Mouse (Mus musculus) kidney, postnatal 0 days (tissue): ENCODE measurements around the gene Atp8b4. TPM values are rescaled to one million over a fixed set of nuclear protein-coding genes. Genes with fewer than 3 reads are reported as not detected.
"Not testable (repeated sequence)": the region's sequence is repeated elsewhere in the genome, so short reads cannot be mapped to it uniquely, and the experiment has no call there.

ENCODE experiments used
- ATAC-seq: fragments of 200-750 bp; cut with Nextera tagmentation; replicated peaks from 2 replicates; pipeline ENCODE4 v1.8.0; 2017; ENCODE audit warnings: low read depth, moderate number of reproducible peaks, moderate TSS enrichment, moderate library complexity; ENCODE audit not compliant: low FRiP score
- DNase-seq: peaks from one replicate; pipeline ENCODE4 v3.0.0-alpha.2; 2016; ENCODE audit warnings: low spot score
- H3K27ac ChIP-seq: fragments of 300-500 bp; sonication (generic); 2 replicates; pipeline ENCODE4 v1.5.1; 2014; ENCODE audit warnings: mild to moderate bottlenecking
- H3K27me3 ChIP-seq: fragments of 300-500 bp; sonication (generic); 2 replicates; pipeline ENCODE4 v1.6.1; 2014; ENCODE audit warnings: low read length, mixed read lengths; ENCODE audit not compliant: insufficient read depth
- H3K36me3 ChIP-seq: fragments of 300-500 bp; sonication (generic); 2 replicates; pipeline ENCODE4 v1.6.1; 2014; ENCODE audit warnings: low read length, mixed read lengths; ENCODE audit not compliant: insufficient read depth
- H3K4me1 ChIP-seq: fragments of 300-500 bp; sonication (generic); replicated peaks from 2 replicates; pipeline ENCODE4 v1.6.1; 2014; ENCODE audit warnings: antibody characterized with exemption, low read length, mixed read lengths; ENCODE audit not compliant: insufficient read depth
- H3K4me2 ChIP-seq: fragments of 300-500 bp; sonication (generic); 2 replicates; pipeline ENCODE4 v1.6.1; 2014; ENCODE audit warnings: mild to moderate bottlenecking, low read length, moderate library complexity, mixed read lengths
- H3K4me3 ChIP-seq: fragments of 300-500 bp; sonication (generic); replicated peaks from 2 replicates; pipeline ENCODE4 v1.5.1; 2014; ENCODE audit warnings: low read depth, low read length
- H3K9ac ChIP-seq: fragments of 300-500 bp; sonication (generic); 2 replicates; pipeline ENCODE4 v1.6.1; 2014; ENCODE audit warnings: low read depth, low read length
- H3K9me3 ChIP-seq: fragments of 300-500 bp; sonication (generic); replicated peaks from 2 replicates; pipeline ENCODE4 v1.6.1; 2016; ENCODE audit warnings: low read length, inconsistent platforms, mixed read lengths
- CTCF ChIP-seq: IDR thresholded peaks from 2 replicates; pipeline ENCODE4 v1.5.1; 2016; ENCODE audit warnings: antibody characterized with exemption, low read depth, mild to moderate bottlenecking, moderate library complexity
- WGBS: fragments of 180-500 bp; shearing (Covaris S2); extraction: QIAGEN DNeasy Blood & Tissue Kit; methylation state at CpG from one replicate; pipeline ENCODE4 v1.1.7; 2014; 5-methylcytosine and 5-hydroxymethylcytosine counted together
- polyA plus RNA-seq: library from polyadenylated mRNA; unstranded; fragments of >200 nt; fragmentation: Nextera tagmentation; extraction: Ambion mirVana; gene quantifications from 2 replicates; pipeline ENCODE4 v1.2.1, GENCODE M21; 2015

Atp8b4 gene
- polyA plus RNA-seq, 1 experiment from 2014 or later = 0.12 TPM

GRCm38 (mm10) chr2:126474019-126474418, 26.5 kb downstream of the Atp8b4 start:
- no peaks in the 10 kb centered on the region for H3K27me3 ChIP-seq
- DNase-seq (no peak), ATAC-seq (no peak)
- no peak overlapping the region for H3K4me3 ChIP-seq
- H3K27ac ChIP-seq = no peak overlapping the region
- no peaks in the 10 kb centered on the region for H3K4me1 ChIP-seq
- H3K9me3 ChIP-seq = no peaks in the 10 kb centered on the region
- no peaks in the 10 kb centered on the region for H3K36me3 ChIP-seq
- no peak for TF ChIP-seq CTCF
- no peak overlapping the region for H3K4me2 ChIP-seq
- H3K9ac ChIP-seq = no peak overlapping the region
- WGBS = 92% methylated on average over 6 of the region's 6 CpGs

DNA sequence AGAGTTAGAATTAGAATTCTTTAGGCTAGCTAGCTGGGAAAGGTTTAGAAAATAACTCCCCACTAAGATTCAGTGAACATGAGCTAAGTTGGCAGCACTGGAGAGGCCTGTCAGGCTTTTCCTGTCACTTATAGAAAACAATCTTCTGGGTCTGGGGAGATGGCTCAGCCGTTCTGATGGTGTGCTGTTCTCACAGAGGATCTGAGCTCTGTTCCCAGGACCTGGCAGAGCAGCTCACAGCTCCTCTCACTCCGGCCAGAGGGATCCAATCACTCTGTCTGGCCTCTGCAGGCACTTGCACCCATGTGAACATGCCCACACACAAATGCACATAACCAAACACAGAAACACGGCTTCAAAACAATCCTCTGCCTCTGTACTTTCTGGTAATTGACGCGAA, 27.6 kb downstream of the Atp8b4 start:
- Histone ChIP-seq H3K36me3 (no peaks in the 10 kb centered on the region), H3K9me3 (no peaks in the 10 kb centered on the region), H3K4me1 (no peaks in the 10 kb centered on the region), H3K27ac (no peak overlapping the region), H3K27me3 (no peaks in the 10 kb centered on the region), H3K9ac (no peak overlapping the region), H3K4me3 (no peak overlapping the region), H3K4me2 (no peak overlapping the region)
- DNase-seq = no peak
- 58% methylated on average over 5 of the region's 5 CpGs for WGBS
- no peak for ATAC-seq
- TF ChIP-seq CTCF = no peak

DNA sequence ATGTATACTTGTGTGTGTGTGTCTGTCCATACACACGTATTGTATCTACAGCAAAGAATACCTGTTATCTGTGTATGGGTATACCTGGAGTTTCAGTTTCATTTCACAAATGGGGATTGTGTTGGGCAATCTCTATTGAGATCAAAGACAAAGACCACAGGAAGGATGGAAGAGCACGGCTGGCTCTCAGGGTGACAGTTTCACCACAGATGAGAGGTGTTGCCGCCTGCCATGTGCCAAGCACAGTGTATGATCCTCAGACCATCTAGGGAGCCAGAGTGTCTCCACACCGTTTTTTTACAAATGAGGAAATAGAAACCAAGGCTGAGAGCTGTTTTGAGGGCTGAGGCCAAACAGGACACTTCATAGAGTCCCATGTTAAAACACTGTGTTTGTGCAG, 32.7 kb downstream of the Atp8b4 start:
- Histone ChIP-seq H3K4me2 (no peak overlapping the region), H3K4me1 (no peaks in the 10 kb centered on the region), H3K9ac (no peak overlapping the region), H3K9me3 (no peaks in the 10 kb centered on the region), H3K36me3 (no peaks in the 10 kb centered on the region), H3K27me3 (no peaks in the 10 kb centered on the region), H3K4me3 (no peak overlapping the region), H3K27ac (no peak overlapping the region)
- DNase-seq = no peak
- 71% methylated on average over 4 of the region's 4 CpGs for WGBS
- TF ChIP-seq CTCF = no peak
- ATAC-seq = no peak

- no peak for ATAC-seq
- WGBS = 83% methylated on average over 13 of the region's 13 CpGs
Observed at GRCm38 (mm10) chr2:126466391-126467134, 33.9 kb downstream of the Atp8b4 start.

DNA sequence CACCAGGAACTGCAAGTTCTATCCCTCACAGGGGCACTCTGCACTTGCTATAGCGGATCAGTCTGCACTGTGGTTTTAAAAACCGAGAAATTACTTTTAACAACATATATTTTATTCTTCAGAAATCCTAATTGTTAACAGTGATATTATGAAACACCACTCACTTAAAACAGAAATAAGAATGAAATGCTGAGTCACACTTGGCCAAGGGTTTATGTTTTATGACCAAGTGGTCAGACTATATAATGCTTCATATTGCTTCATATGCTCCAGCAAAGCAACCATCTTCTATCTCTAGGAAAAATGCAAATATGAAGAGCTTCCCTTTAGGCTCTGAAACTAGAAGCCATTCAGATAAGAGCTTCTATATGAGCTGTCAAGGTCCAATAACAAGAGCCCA, 41.8 kb downstream of the Atp8b4 start:
- no peak for TF ChIP-seq CTCF
- Histone ChIP-seq H3K4me2 (no peak overlapping the region), H3K27ac (no peak overlapping the region), H3K9ac (no peak overlapping the region), H3K4me3 (no peak overlapping the region), H3K4me1 (no peaks in the 10 kb centered on the region), H3K36me3 (no peaks in the 10 kb centered on the region), H3K9me3 (no peaks in the 10 kb centered on the region), H3K27me3 (no peaks in the 10 kb centered on the region)
- no peak for ATAC-seq
- 87% methylated on average over 2 of the region's 2 CpGs for WGBS
- no peak for DNase-seq

More at GRCm38 (mm10) chr2:126466391-126467134, 33.9 kb downstream of the Atp8b4 start:
- no peak for DNase-seq
- Histone ChIP-seq H3K27ac (no peak overlapping the region), H3K4me3 (no peak overlapping the region), H3K4me2 (no peak overlapping the region), H3K4me1 (no peaks in the 10 kb centered on the region), H3K36me3 (no peaks in the 10 kb centered on the region), H3K9ac (no peak overlapping the region), H3K9me3 (no peaks in the 10 kb centered on the region), H3K27me3 (no peaks in the 10 kb centered on the region)
- TF ChIP-seq CTCF = no peak

DNA sequence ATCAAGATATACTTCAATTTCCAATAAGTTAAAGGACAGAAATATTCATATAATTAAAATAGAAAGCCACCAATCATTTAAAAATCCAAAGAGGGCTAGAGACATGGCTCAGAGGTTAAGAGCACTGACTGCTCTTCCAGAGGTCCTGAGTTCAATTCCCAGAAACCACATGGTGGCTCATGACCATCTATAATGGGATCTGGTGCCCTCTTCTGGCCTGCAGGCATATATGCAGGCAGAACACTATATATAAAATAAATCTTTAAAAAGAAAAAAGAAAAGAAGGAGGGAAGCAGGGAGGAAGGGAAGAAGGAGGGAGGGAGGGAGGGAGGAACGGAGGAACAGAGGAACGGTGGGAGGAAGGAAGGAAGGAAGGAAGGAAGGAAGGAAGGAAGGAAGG, 42.7 kb downstream of the Atp8b4 start:
- not testable (repeated sequence) for H3K36me3 ChIP-seq, H3K27me3 ChIP-seq, H3K9me3 ChIP-seq, H3K4me3 ChIP-seq, ATAC-seq, DNase-seq, H3K9ac ChIP-seq, H3K4me2 ChIP-seq, H3K4me1 ChIP-seq, H3K27ac ChIP-seq
- 34% methylated on average over 2 of the region's 2 CpGs for WGBS
- peak; percentile 53 for TF ChIP-seq CTCF

DNA sequence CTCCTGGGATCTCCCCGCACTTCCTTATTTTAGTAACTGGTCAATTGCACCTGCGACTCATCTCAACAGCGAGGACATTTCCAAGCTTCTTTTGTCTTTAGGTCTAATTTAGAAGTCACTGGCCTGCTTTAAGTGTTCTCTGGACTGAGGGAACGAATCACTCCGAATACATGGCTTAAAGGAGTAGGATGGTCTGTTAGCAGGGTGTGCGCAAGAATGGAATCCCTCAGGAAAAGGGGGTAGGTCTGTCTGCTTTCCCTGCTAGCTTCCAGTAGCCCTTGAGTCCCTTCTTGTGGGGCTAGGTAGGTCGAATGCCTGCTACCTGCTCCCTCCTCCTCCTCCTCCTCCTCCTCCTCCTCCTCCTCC, 49.6 kb downstream of the Atp8b4 start:
- Histone ChIP-seq H3K9ac (no peak overlapping the region), H3K4me3 (no peak overlapping the region), H3K4me1 (no peaks in the 10 kb centered on the region), H3K27ac (no peak overlapping the region), H3K9me3 (no peaks in the 10 kb centered on the region), H3K27me3 (no peaks in the 10 kb centered on the region), H3K36me3 (no peaks in the 10 kb centered on the region), H3K4me2 (no peak overlapping the region)
- no peak for TF ChIP-seq CTCF
- DNase-seq (no peak), ATAC-seq (no peak)
- 80% methylated on average over 7 of the region's 7 CpGs for WGBS
